Mouse (Mus musculus): Measurements from ENCODE around the gene Tmem30c.

Gene Tmem30c

GRCm38 (mm10) chr16:57292765-57293164, at the start of gene Tmem30c:
TSS of gene Tmem30c (minus strand) at chr16:57292865.
- no peak for DNase-seq

GRCm38 (mm10) chr16:57340613-57340898, 47.9 kb upstream of the Tmem30c start:
- no peak for DNase-seq

- no peak for DNase-seq
These were observed 47.3 kb upstream of the Tmem30c start for GRCm38 (mm10) chr16:57339765-57340612.

GRCm38 (mm10) chr16:57336770-57337423, 44.2 kb upstream of the Tmem30c start:
- no peak for DNase-seq

GRCm38 (mm10) chr16:57332301-57332700, 39.6 kb upstream of the Tmem30c start:
- DNase-seq, result no peak

GRCm38 (mm10) chr16:57330111-57330510, 37.4 kb upstream of the Tmem30c start:
- DNase-seq, result no peak

- DNase-seq, result no peak
These were observed 36.4 kb upstream of the Tmem30c start for GRCm38 (mm10) chr16:57329028-57329427.

GRCm38 (mm10) chr16:57326996-57327395, 34.3 kb upstream of the Tmem30c start:
- DNase-seq, result no peak

GRCm38 (mm10) chr16:57319284-57320124, 26.8 kb upstream of the Tmem30c start:
- no peak for DNase-seq

- DNase-seq, result no peak
These were observed 26.0 kb upstream of the Tmem30c start for GRCm38 (mm10) chr16:57318637-57319125.

GRCm38 (mm10) chr16:57317882-57318636, 25.4 kb upstream of the Tmem30c start:
- DNase-seq, result no peak

- DNase-seq, result no peak
These were observed 24.5 kb upstream of the Tmem30c start for GRCm38 (mm10) chr16:57317127-57317526.

- DNase-seq, result no peak
These were observed 22.4 kb upstream of the Tmem30c start for GRCm38 (mm10) chr16:57315026-57315425.

- DNase-seq, result no peak
These were observed 21.6 kb upstream of the Tmem30c start for GRCm38 (mm10) chr16:57314236-57314635.

GRCm38 (mm10) chr16:57313487-57313886, 20.8 kb upstream of the Tmem30c start:
- no peak for DNase-seq

- DNase-seq, result no peak
These were observed 19.5 kb upstream of the Tmem30c start for GRCm38 (mm10) chr16:57312130-57312529.

GRCm38 (mm10) chr16:57305463-57305862, 12.8 kb upstream of the Tmem30c start:
- no peak for DNase-seq

- no peak for DNase-seq
These were observed 11.1 kb upstream of the Tmem30c start for GRCm38 (mm10) chr16:57303716-57304115.

GRCm38 (mm10) chr16:57302792-57303698, 10.4 kb upstream of the Tmem30c start:
- no peak for DNase-seq

- DNase-seq, result no peak
These were observed 8.9 kb upstream of the Tmem30c start for GRCm38 (mm10) chr16:57301512-57302115.
